Mouse (Mus musculus) olfactory bulb, adult 2 months (tissue): ENCODE data around the gene 1700001C19Rik. TPM values are rescaled to one million over a fixed set of nuclear protein-coding genes. Genes with fewer than 3 reads are reported as not detected.
A peak's percentile ranks its signal among the peaks of the same experiment; 100 is the strongest.

Experiments
- H3K27ac ChIP-seq: fragments of 200-500 bp; 2 replicates; pipeline ENCODE4 v1.5.1; 2012; ENCODE audit warnings: low read depth, low read length; ENCODE audit not compliant: insufficient read depth
- H3K4me1 ChIP-seq: fragments of 200-500 bp; 2 replicates; pipeline ENCODE4 v1.6.1; 2012; ENCODE audit warnings: low read length; ENCODE audit not compliant: control insufficient read depth, insufficient read depth
- H3K4me3 ChIP-seq: fragments of 200-500 bp; 2 replicates; pipeline ENCODE4 v1.5.1; 2012; ENCODE audit warnings: mild to moderate bottlenecking, low read depth, low read length, moderate library complexity; ENCODE audit not compliant: insufficient read depth
- CTCF ChIP-seq: fragments of 200-500 bp; IDR thresholded peaks from 2 replicates; pipeline ENCODE4 v1.5.1; 2012; ENCODE audit warnings: low read depth, mild to moderate bottlenecking, low read length, moderate library complexity; ENCODE audit not compliant: insufficient read depth
- POLR2A ChIP-seq: fragments of 200-500 bp; IDR thresholded peaks from 2 replicates; pipeline ENCODE4 v1.6.1; 2012; ENCODE audit warnings: mild to moderate bottlenecking, low read depth, low read length, moderate library complexity; ENCODE audit not compliant: insufficient read depth
- WGBS: fragments of 180-500 bp; shearing (Covaris S2); methylation state at CpG from one replicate; pipeline ENCODE4 v1.1.7; 2018; 5-methylcytosine and 5-hydroxymethylcytosine counted together
- polyA plus RNA-seq: library from polyadenylated mRNA; stranded (reverse); fragments of >200 nt; gene quantifications from 2 replicates; pipeline ENCODE4 v1.2.4, GENCODE M21; 2012; ENCODE audit warnings: low replicate concordance; ENCODE audit not compliant: missing spikeins, insufficient read depth, insufficient read length

The 1700001C19Rik gene
- polyA plus RNA-seq, 1 experiment: not detected

DNA sequence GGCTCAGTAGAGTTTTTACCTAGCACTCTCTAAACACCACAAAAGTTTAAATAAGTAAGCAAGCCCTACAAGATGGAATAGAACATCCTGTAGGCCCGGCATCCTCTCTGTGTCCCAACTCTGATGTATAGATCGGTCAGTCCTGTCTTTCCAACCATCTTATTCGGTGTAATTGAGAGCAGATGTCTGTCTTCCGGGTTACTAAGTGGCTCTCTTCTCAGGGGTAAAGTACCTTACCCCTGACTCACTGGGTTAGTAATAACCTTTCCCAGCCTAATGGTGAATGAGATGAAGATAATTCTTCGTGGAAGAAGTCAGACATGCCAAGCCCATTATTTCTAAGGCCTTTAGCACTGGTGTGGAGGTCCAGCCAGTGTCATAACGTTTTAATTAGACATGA is 63.2 kb downstream of the 1700001C19Rik start:
- 86% methylated on average over 6 of the region's 6 CpGs for WGBS
- TF ChIP-seq POLR2A (no peak), CTCF (no peak)
- H3K4me3 ChIP-seq: no peak overlapping the region
- peaks cover 8% of the 10 kb centered on the region for H3K4me1 ChIP-seq
- H3K27ac ChIP-seq: no peak overlapping the region

DNA sequence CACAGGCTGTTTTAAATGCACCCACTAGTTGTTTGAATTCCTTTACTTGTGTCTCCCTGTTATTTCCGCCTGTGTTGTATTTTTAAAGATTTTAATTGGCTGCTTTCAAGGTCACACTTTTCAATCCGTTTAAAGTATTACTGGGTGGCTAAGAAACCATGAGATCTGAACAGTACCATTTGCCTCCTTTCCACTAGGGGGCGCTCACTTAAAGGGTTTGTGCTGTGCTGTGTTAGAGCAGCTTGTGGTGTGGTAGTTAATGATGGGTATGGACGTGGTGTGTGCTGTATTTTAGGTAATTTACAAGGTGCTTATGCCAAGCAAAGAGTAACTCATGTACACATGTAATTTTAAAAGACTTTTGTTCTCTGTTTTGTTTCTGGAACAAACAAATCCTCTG is 65.7 kb downstream of the 1700001C19Rik start:
- H3K4me3 ChIP-seq: no peak overlapping the region
- no peak overlapping the region for H3K27ac ChIP-seq
- H3K4me1 ChIP-seq: peaks cover 8% of the 10 kb centered on the region
- WGBS: 2% methylated on average over 4 of the region's 4 CpGs
- TF ChIP-seq POLR2A (no peak), CTCF (no peak)

DNA sequence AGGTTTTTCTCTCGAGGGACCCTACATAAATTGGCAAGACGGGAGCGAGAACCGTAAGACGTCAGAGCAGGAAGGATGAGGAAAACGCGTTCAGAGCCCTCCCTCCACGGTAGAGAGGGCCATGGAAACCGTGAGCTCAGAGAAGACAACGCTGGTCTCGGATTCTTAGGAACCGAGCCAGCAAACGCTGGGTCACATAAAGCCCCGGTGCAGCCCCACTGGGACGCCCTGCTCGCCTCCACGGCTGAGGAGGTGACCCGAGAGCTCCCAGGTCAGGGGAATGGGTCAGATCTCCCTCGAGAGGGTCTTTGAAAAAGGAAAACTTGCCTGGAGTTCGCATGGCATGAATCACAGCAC is 68.1 kb downstream of the 1700001C19Rik start:
- H3K4me1 ChIP-seq: peaks cover 8% of the 10 kb centered on the region
- TF ChIP-seq POLR2A (no peak), CTCF (no peak)
- WGBS: under 1% methylated on average over 20 of the region's 20 CpGs
- peak overlapping the region; percentile 83 for H3K4me3 ChIP-seq
- no peak overlapping the region for H3K27ac ChIP-seq

DNA sequence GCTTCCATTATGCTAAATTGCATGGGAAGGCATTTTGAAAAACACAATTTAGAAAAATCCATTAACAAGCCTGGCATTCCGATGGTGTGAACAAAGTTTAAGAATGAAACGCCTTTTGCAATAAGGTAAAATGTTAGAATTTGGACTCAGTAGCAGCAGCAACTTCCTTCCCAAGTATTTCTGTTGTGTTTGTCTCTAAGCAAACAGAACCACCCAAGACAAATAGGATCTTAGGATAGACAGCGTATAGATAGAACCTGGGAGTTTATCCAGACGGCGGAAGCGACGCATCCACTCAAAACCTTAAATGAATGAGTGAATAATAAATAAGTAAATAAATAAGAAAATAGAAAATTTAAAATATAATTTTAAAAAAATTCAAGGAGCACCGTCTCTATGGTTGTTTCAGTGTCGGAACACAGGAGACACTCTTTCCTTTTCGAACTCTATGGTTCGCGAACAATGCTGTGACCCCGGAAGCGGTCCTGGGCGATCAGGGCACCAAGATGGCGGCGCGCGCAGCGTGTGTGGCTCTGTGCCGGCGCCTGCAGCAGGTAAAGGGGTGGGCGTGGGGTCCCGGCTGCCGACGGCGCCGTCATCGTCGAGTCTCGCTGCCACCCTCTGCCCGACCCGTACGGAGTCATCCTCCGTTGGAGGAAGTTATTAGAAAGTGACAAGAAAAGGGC is 68.6 kb downstream of the 1700001C19Rik start, which contains the start of gene Mrps10:
Gene Mrps10, plus strand, starts transcription at position 487 of the 686 bp plus-strand sequence.
- Histone ChIP-seq H3K4me1 (peaks cover 8% of the 10 kb centered on the region), H3K27ac (no peak within 1 kb of the TSS), H3K4me3 (peak within 1 kb of the TSS; percentile 83)
- WGBS: 3% methylated on average over 35 of the region's 35 CpGs
- TF ChIP-seq CTCF (no peak), POLR2A (peak; percentile 51)

Other genes with a start within 250 kb of the 1700001C19Rik start
- gene Mrps10, start 68.5 kb downstream of the 1700001C19Rik start, polyA plus RNA-seq: not detected in 2 replicates
- not detected in 2 replicates for gene Guca1b, start 52.0 kb downstream of the 1700001C19Rik start, polyA plus RNA-seq
- gene Guca1a, start 36.8 kb downstream of the 1700001C19Rik start, polyA plus RNA-seq: not detected in 2 replicates
- gene AI661453, start 761 bp downstream of the 1700001C19Rik start, polyA plus RNA-seq: not detected in 2 replicates
- not detected in 2 replicates for gene Taf8, start 64.9 kb upstream of the 1700001C19Rik start, polyA plus RNA-seq
- 292 and 423 TPM in 2 replicates for gene Ccnd3, start 67.7 kb upstream of the 1700001C19Rik start, polyA plus RNA-seq
- gene Bysl, start 174.1 kb upstream of the 1700001C19Rik start, polyA plus RNA-seq: not detected in 2 replicates
- not detected in 2 replicates for gene Med20, start 174.2 kb upstream of the 1700001C19Rik start, polyA plus RNA-seq
- gene Gm20517, start 174.2 kb upstream of the 1700001C19Rik start, polyA plus RNA-seq: not detected in 2 replicates
- gene Usp49, start 193.3 kb upstream of the 1700001C19Rik start, polyA plus RNA-seq: not detected in 2 replicates